Mouse (Mus musculus): ENCODE results near the gene Mitd1. TPM values are rescaled to one million over a fixed set of nuclear protein-coding genes. Genes with fewer than 3 reads are reported as not detected.

Gene Mitd1
- polyA plus RNA-seq, 1 experiment from 2014 or later, result 28.7 TPM

DNA sequence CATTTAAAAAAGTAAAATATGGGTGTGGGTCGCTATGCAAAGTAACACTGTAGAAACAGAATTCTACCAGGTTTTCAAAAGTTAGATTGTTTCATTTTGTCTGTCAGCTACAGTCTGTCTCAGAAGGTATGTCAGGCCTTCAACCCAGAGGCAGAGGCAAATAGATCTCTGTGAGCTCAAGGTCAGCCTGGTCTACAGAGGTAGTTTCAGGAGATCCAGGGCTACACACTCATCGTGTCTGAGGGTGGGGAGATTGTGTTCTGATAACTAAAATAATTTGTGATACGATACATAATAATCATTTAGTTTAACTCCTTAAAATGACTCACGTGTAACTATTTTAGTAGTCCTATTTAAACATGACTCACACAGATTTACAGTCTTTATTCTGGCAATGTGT, 17.1 kb downstream of the Mitd1 start:
- Histone ChIP-seq H3K9ac (ENCODE audit: low read length) (no peak overlapping the region), H3K27ac (ENCODE audit: low read depth, low read length) (no peak overlapping the region), H3K4me2 (ENCODE audit: low read depth, low read length, severe bottlenecking) (peak overlapping the region; percentile 61; the same call in 1 of the 2 replicates), H3K4me3 (ENCODE audit: low read depth, low read length) (no peak overlapping the region; the same call in 1 of the 2 replicates), H3K36me3 (ENCODE audit: control insufficient read depth, insufficient read depth, low read length) (peaks cover 8% of the 10 kb centered on the region; the same call in 1 of the 2 replicates), H3K4me1 (replicated peaks; ENCODE audit: control insufficient read depth, insufficient read depth, low read length) (no peaks in the 10 kb centered on the region), H3K9me3 (ENCODE audit: control insufficient read depth, low read length) (peaks cover 7% of the 10 kb centered on the region; the same call in 1 of the 2 replicates), H3K27me3 (ENCODE audit: control insufficient read depth, insufficient read depth, low read length) (no peaks in the 10 kb centered on the region; the same call in 1 of the 2 replicates)
- ATAC-seq (replicated peaks; ENCODE audit: low FRiP score) (no peak), DNase-seq (ENCODE audit: low spot score) (no peak)
- 93% methylated on average over 4 of the region's 4 CpGs for WGBS

DNA sequence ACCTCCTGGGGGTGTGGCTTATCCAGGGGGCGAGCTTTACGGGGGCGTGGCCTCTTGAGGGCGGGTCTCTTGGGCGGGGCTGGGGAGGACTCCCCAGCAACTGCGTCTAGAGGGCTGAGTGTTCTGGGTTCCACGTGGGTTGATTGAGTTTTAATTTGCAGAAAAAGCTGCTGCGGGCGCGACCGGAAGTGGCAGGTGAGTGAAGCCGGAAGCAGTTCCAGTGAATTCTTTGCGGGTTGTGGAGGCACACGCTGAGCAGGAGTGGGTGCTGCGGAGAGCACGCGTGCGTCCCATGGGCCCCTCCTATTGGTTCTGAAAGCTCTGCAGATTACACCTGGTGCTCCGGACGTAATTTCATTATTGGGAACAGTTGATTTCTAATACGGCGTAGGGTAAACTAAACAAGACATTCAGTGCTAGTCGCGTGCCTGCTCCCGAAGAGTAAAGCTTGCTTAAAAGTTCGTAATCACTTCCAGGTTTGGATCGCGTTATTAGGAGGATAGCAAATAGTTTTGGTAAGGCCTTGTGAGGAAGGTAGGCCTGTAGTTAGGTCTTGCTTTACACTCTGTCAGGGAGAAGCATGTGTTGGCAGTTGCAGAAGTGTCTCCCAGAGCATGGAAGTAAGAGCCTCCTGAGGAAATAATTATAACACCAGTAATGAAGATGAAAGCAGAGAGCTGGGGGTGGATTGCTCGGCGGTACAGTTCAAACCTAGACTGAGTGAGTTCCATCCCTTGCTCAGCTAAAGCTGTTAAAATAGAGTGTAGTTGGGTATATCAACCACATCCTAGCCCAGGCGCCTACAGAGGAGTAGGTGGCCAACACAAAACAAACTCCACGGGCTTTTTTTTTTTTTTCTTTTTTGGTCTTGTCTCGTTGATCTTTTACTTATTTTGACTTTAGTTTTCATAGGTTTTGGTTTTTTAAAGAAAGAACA, 17.8 kb downstream of the Mitd1 start:
- ATAC-seq (replicated peaks; ENCODE audit: low FRiP score), result peak; percentile 88
- Histone ChIP-seq H3K27me3 (ENCODE audit: control insufficient read depth, insufficient read depth, low read length) (no peaks in the 10 kb centered on the region; the same call in 1 of the 2 replicates), H3K9me3 (ENCODE audit: control insufficient read depth, low read length) (peaks cover 7% of the 10 kb centered on the region; the same call in 1 of the 2 replicates), H3K36me3 (ENCODE audit: control insufficient read depth, insufficient read depth, low read length) (peaks cover 8% of the 10 kb centered on the region; the same call in 1 of the 2 replicates), H3K4me3 (ENCODE audit: low read depth, low read length) (peak overlapping the region; percentile 45), H3K4me1 (replicated peaks; ENCODE audit: control insufficient read depth, insufficient read depth, low read length) (no peaks in the 10 kb centered on the region), H3K27ac (ENCODE audit: low read depth, low read length) (0 out of 2 replicates have a peak overlapping the region, but pooled peaks have one; percentile 12), H3K4me2 (ENCODE audit: low read depth, low read length, severe bottlenecking) (peak overlapping the region; percentile 61), H3K9ac (ENCODE audit: low read length) (peak overlapping the region; percentile 55)
- WGBS, result 6% methylated on average over 33 of the region's 33 CpGs
- peak; percentile 87 for DNase-seq (ENCODE audit: low spot score)

- Histone ChIP-seq H3K4me2 (ENCODE audit: low read depth, low read length, severe bottlenecking) (peak within 1 kb of the TSS; percentile 61), H3K9ac (ENCODE audit: low read length) (peak within 1 kb of the TSS; percentile 55), H3K36me3 (ENCODE audit: control insufficient read depth, insufficient read depth, low read length) (peaks cover 8% of the 10 kb centered on the region; the same call in 1 of the 2 replicates), H3K27ac (ENCODE audit: low read depth, low read length) (0 out of 2 replicates have a peak within 1 kb of the TSS, but pooled peaks have one; percentile 12), H3K27me3 (ENCODE audit: control insufficient read depth, insufficient read depth, low read length) (no peaks in the 10 kb centered on the region; the same call in 1 of the 2 replicates), H3K9me3 (ENCODE audit: control insufficient read depth, low read length) (peaks cover 7% of the 10 kb centered on the region; the same call in 1 of the 2 replicates), H3K4me3 (ENCODE audit: low read depth, low read length) (peak within 1 kb of the TSS; percentile 45), H3K4me1 (replicated peaks; ENCODE audit: control insufficient read depth, insufficient read depth, low read length) (no peaks in the 10 kb centered on the region)
- DNase-seq (ENCODE audit: low spot score), result peak; percentile 51
- ATAC-seq (replicated peaks; ENCODE audit: low FRiP score), result peak; percentile 68
- 8% methylated on average over 7 of the region's 7 CpGs for WGBS
Observed at GRCm38 (mm10) chr1:37871704-37872103, 18.5 kb downstream of the Mitd1 start, which contains the start of gene Lipt1. Gene Lipt1 (plus strand): TSS chr1:37871738.

GRCm38 (mm10) chr1:37869362-37869761, 20.8 kb downstream of the Mitd1 start:
- 53% methylated on average over 2 of the region's 2 CpGs for WGBS
- DNase-seq (ENCODE audit: low spot score), result no peak
- Histone ChIP-seq H3K4me3 (ENCODE audit: low read depth, low read length) (no peak overlapping the region), H3K27ac (ENCODE audit: low read depth, low read length) (no peak overlapping the region), H3K36me3 (ENCODE audit: control insufficient read depth, insufficient read depth, low read length) (no peaks in the 10 kb centered on the region), H3K4me1 (replicated peaks; ENCODE audit: control insufficient read depth, insufficient read depth, low read length) (no peaks in the 10 kb centered on the region; the same call in 1 of the 2 replicates), H3K27me3 (ENCODE audit: control insufficient read depth, insufficient read depth, low read length) (no peaks in the 10 kb centered on the region; the same call in 1 of the 2 replicates), H3K9ac (ENCODE audit: low read length) (no peak overlapping the region), H3K9me3 (ENCODE audit: control insufficient read depth, low read length) (no peaks in the 10 kb centered on the region), H3K4me2 (ENCODE audit: low read depth, low read length, severe bottlenecking) (no peak overlapping the region)
- ATAC-seq (replicated peaks; ENCODE audit: low FRiP score), result no peak

DNA sequence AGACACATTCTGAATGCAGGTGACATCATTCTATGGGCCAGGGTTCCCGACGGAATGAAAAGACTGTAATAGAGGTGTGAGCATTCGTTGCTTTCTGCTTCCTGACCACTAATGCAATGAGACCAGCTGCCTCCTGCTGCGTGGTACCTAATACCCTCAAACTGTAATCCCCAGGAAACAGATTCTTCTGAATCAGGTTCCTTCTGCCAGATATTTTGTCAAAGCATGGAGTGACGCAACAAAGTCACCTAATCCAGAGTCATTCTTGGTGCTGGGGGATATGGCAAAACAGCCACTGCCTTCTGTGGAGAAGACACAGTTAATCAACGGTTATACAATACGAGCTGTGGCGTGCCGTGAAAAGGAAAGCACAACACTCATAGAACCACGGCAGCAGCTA, 21.6 kb downstream of the Mitd1 start:
- H3K9me3 ChIP-seq (ENCODE audit: control insufficient read depth, low read length), result no peaks in the 10 kb centered on the region
- no peak for DNase-seq (ENCODE audit: low spot score)
- H3K4me3 ChIP-seq (ENCODE audit: low read depth, low read length), result no peak overlapping the region
- no peaks in the 10 kb centered on the region; the same call in 1 of the 2 replicates for H3K4me1 ChIP-seq (replicated peaks; ENCODE audit: control insufficient read depth, insufficient read depth, low read length)
- no peaks in the 10 kb centered on the region for H3K36me3 ChIP-seq (ENCODE audit: control insufficient read depth, insufficient read depth, low read length)
- no peak for ATAC-seq (replicated peaks; ENCODE audit: low FRiP score)
- no peak overlapping the region for H3K4me2 ChIP-seq (ENCODE audit: low read depth, low read length, severe bottlenecking)
- H3K27ac ChIP-seq (ENCODE audit: low read depth, low read length), result no peak overlapping the region
- no peak overlapping the region for H3K9ac ChIP-seq (ENCODE audit: low read length)
- WGBS, result 71% methylated on average over 10 of the region's 10 CpGs
- no peaks in the 10 kb centered on the region; the same call in 1 of the 2 replicates for H3K27me3 ChIP-seq (ENCODE audit: control insufficient read depth, insufficient read depth, low read length)

GRCm38 (mm10) chr1:37867684-37868322, 22.4 kb downstream of the Mitd1 start:
- DNase-seq (ENCODE audit: low spot score) (no peak), ATAC-seq (replicated peaks; ENCODE audit: low FRiP score) (no peak)
- H3K4me2 ChIP-seq (ENCODE audit: low read depth, low read length, severe bottlenecking), result no peak overlapping the region
- no peaks in the 10 kb centered on the region; the same call in 1 of the 2 replicates for H3K4me1 ChIP-seq (replicated peaks; ENCODE audit: control insufficient read depth, insufficient read depth, low read length)
- no peak overlapping the region for H3K9ac ChIP-seq (ENCODE audit: low read length)
- H3K4me3 ChIP-seq (ENCODE audit: low read depth, low read length), result no peak overlapping the region
- no peaks in the 10 kb centered on the region; the same call in 1 of the 2 replicates for H3K27me3 ChIP-seq (ENCODE audit: control insufficient read depth, insufficient read depth, low read length)
- no peaks in the 10 kb centered on the region for H3K36me3 ChIP-seq (ENCODE audit: control insufficient read depth, insufficient read depth, low read length)
- H3K9me3 ChIP-seq (ENCODE audit: control insufficient read depth, low read length), result no peaks in the 10 kb centered on the region
- H3K27ac ChIP-seq (ENCODE audit: low read depth, low read length), result no peak overlapping the region
- 70% methylated on average over 10 of the region's 10 CpGs for WGBS

GRCm38 (mm10) chr1:37867056-37867455, 23.2 kb downstream of the Mitd1 start:
- H3K9ac ChIP-seq (ENCODE audit: low read length), result no peak overlapping the region
- H3K4me1 ChIP-seq (replicated peaks; ENCODE audit: control insufficient read depth, insufficient read depth, low read length), result no peaks in the 10 kb centered on the region; the same call in 1 of the 2 replicates
- ATAC-seq (replicated peaks; ENCODE audit: low FRiP score) (no peak), DNase-seq (ENCODE audit: low spot score) (peak; percentile 57)
- H3K27me3 ChIP-seq (ENCODE audit: control insufficient read depth, insufficient read depth, low read length), result no peaks in the 10 kb centered on the region; the same call in 1 of the 2 replicates
- H3K4me3 ChIP-seq (ENCODE audit: low read depth, low read length), result no peak overlapping the region
- no peak overlapping the region for H3K27ac ChIP-seq (ENCODE audit: low read depth, low read length)
- WGBS, result 78% methylated on average over 1 of the region's 1 CpGs
- no peaks in the 10 kb centered on the region for H3K9me3 ChIP-seq (ENCODE audit: control insufficient read depth, low read length)
- H3K4me2 ChIP-seq (ENCODE audit: low read depth, low read length, severe bottlenecking), result no peak overlapping the region
- H3K36me3 ChIP-seq (ENCODE audit: control insufficient read depth, insufficient read depth, low read length), result no peaks in the 10 kb centered on the region

GRCm38 (mm10) chr1:37866286-37866685, 23.9 kb downstream of the Mitd1 start, which contains the start of gene Tsga10:
Gene Tsga10 (minus strand): TSS chr1:37866429.
- H3K9me3 ChIP-seq (ENCODE audit: control insufficient read depth, low read length), result no peaks in the 10 kb centered on the region
- no peaks in the 10 kb centered on the region; the same call in 1 of the 2 replicates for H3K27me3 ChIP-seq (ENCODE audit: control insufficient read depth, insufficient read depth, low read length)
- no peak for ATAC-seq (replicated peaks; ENCODE audit: low FRiP score)
- no peak for DNase-seq (ENCODE audit: low spot score)
- H3K4me2 ChIP-seq (ENCODE audit: low read depth, low read length, severe bottlenecking), result peak within 1 kb of the TSS; percentile 74
- H3K9ac ChIP-seq (ENCODE audit: low read length), result peak within 1 kb of the TSS; percentile 70
- no peaks in the 10 kb centered on the region; the same call in 1 of the 2 replicates for H3K4me1 ChIP-seq (replicated peaks; ENCODE audit: control insufficient read depth, insufficient read depth, low read length)
- peak within 1 kb of the TSS; percentile 86 for H3K27ac ChIP-seq (ENCODE audit: low read depth, low read length)
- peak within 1 kb of the TSS; percentile 61 for H3K4me3 ChIP-seq (ENCODE audit: low read depth, low read length)
- 83% methylated on average over 6 of the region's 6 CpGs for WGBS
- no peaks in the 10 kb centered on the region for H3K36me3 ChIP-seq (ENCODE audit: control insufficient read depth, insufficient read depth, low read length)

Measured in forebrain, embryonic 11.5 days (tissue).